Mouse (Mus musculus): ENCODE measurements around the gene Jak3. TPM values are rescaled to one million over a fixed set of nuclear protein-coding genes. Genes with fewer than 3 reads are reported as not detected.

Jak3 gene
- polyA plus RNA-seq (2014; fragmentation: Nextera tagmentation; extraction: Ambion mirVana): 4.1 and 4.5 TPM in 2 replicates

DNA sequence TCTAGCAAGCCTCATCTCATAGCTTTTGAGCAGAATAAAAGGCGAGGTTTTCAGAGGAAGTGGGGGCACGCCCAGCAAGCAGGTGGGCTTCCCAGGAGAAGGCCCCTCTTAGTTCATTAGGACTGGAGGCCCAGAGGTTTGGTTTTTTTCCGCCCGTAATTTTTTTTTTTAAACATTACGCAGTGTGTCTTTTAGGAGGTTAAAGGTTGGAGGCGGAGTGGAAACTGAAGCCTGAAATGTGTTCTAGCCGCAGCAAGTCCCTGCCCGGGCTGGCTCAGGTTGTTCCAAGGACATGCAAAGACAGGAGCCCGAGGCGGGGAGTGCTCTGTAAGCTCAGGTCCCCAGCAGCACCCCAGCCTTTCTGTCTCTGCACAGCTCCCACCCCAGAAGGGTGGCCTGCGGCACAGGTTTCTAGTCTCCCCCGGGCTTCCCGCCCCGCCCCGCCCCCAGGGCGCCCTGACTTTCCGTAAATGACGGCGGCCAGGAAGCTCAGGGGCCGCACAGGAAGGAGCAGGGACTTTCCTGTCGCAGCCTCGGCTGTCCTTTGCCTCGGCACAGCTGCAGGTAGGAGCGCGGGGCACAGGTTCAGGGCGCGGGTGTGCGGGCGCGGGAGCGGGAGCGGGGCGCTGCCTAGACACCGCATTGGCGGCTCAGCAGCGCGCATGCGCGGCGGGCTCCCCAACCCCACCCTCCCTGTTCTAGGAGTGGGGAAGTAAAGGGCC, at the start of gene Jak3:
Gene Jak3 (plus strand): TSS at position 277 of the 722 bp plus-strand sequence.
- Histone ChIP-seq H3K4me2 (ENCODE audit: low read length) (peak within 1 kb of the TSS; percentile 77), H3K27me3 (replicated peaks; ENCODE audit: control insufficient read depth, insufficient read depth, low read length) (peaks cover 42% of the 10 kb centered on the region), H3K9me3 (ENCODE audit: control insufficient read depth, low read length) (no peaks in the 10 kb centered on the region), H3K27ac (ENCODE audit: low read depth) (peak within 1 kb of the TSS; percentile 40; the same call in 1 of the 2 replicates), H3K4me3 (ENCODE audit: low read depth, low read length) (peak within 1 kb of the TSS; percentile 67), H3K9ac (ENCODE audit: low read length) (peak within 1 kb of the TSS; percentile 60), H3K4me1 (replicated peaks; ENCODE audit: control insufficient read depth, insufficient read depth, low read length) (peaks cover 8% of the 10 kb centered on the region; the same call in 1 of the 2 replicates), H3K36me3 (ENCODE audit: control insufficient read depth, insufficient read depth, low read length) (no peaks in the 10 kb centered on the region)
- WGBS: 4% methylated on average over 37 of the region's 40 CpGs
- ATAC-seq (replicated peaks; ENCODE audit: low FRiP score, low TSS enrichment, low read depth) (peak; percentile 32), DNase-seq (ENCODE audit: low spot score) (peak; percentile 89)

DNA sequence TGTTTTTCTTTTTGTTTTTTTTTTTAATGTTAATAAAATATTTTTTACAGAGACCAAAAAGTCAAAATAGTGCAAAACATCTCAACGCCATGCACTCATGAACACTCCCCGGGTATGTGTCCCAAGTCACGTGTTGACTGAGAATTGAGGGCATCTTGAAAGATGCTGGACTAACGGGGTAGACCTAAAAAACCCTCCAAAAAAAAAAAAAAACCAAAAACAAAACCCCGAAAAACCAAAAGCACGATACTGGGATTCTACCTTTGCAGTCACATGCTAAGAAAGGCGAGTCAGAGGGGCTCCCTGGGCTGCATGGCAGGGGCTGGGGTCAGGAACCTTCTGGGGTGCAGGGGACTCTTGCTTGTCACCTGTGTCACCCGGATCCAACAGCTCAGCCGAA, 49.3 kb upstream of the Jak3 start:
- 92% methylated on average over 9 of the region's 9 CpGs for WGBS
- ATAC-seq (replicated peaks; ENCODE audit: low FRiP score, low TSS enrichment, low read depth): no peak
- H3K4me1 ChIP-seq (replicated peaks; ENCODE audit: control insufficient read depth, insufficient read depth, low read length): peaks cover 26% of the 10 kb centered on the region

DNA sequence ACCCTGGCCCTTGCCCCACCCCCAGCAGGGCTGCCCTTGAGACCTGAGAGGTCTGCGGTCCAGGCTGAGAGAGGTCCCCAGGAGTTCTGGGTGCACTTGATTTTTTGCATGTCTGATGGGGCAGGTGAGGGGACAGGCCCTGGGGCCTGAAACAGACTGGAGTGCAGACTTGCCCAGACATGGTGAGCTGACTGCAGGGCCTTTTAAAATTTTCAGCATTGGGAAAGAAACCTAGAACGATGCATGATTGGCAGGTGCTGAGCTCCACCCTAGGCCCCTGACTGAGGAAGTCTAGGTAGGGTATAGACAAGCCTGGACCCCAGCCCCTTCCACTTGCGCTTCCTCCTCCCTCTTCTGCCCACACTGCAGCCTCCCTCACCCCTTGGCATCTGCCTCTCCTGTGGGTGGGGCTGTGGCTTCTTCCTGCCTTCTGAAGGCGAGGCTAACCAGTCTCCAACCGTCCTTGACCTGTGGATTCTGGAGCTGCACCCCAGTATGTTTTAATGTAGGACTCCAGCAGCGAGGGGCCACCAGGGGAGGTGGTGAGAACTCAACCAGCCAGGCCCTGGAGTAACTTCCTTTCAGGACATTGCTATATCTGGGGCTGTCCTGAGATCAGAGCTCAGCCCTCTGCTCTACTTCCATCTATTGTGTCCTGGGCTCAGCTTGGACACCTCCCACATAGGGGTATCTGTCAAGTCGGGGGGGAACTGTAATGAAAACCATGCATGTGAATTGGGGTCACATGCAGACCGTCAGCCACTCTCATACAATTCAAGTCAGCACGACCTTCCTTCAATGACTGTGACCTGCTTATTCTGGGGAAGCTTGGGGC, 48.6 kb upstream of the Jak3 start:
- DNase-seq (ENCODE audit: low spot score): no peak
- Histone ChIP-seq H3K27me3 (replicated peaks; ENCODE audit: control insufficient read depth, insufficient read depth, low read length) (peaks cover 3% of the 10 kb centered on the region; the same call in 1 of the 2 replicates), H3K27ac (ENCODE audit: low read depth) (no peak overlapping the region), H3K4me2 (ENCODE audit: low read length) (no peak overlapping the region), H3K4me1 (replicated peaks; ENCODE audit: control insufficient read depth, insufficient read depth, low read length) (peaks cover 26% of the 10 kb centered on the region), H3K36me3 (ENCODE audit: control insufficient read depth, insufficient read depth, low read length) (peaks cover 37% of the 10 kb centered on the region), H3K4me3 (ENCODE audit: low read depth, low read length) (no peak overlapping the region), H3K9ac (ENCODE audit: low read length) (no peak overlapping the region), H3K9me3 (ENCODE audit: control insufficient read depth, low read length) (peaks cover 9% of the 10 kb centered on the region)
- no peak for ATAC-seq (replicated peaks; ENCODE audit: low FRiP score, low TSS enrichment, low read depth)
- 40% methylated on average over 9 of the region's 9 CpGs for WGBS

More for the DNA sequence above, 49.3 kb upstream of the Jak3 start:
- Histone ChIP-seq H3K36me3 (ENCODE audit: control insufficient read depth, insufficient read depth, low read length) (peaks cover 44% of the 10 kb centered on the region), H3K27ac (ENCODE audit: low read depth) (no peak overlapping the region), H3K27me3 (replicated peaks; ENCODE audit: control insufficient read depth, insufficient read depth, low read length) (peaks cover 3% of the 10 kb centered on the region; the same call in 1 of the 2 replicates), H3K4me3 (ENCODE audit: low read depth, low read length) (no peak overlapping the region), H3K4me2 (ENCODE audit: low read length) (no peak overlapping the region), H3K9ac (ENCODE audit: low read length) (no peak overlapping the region), H3K9me3 (ENCODE audit: control insufficient read depth, low read length) (peaks cover 16% of the 10 kb centered on the region)
- no peak for DNase-seq (ENCODE audit: low spot score)

DNA sequence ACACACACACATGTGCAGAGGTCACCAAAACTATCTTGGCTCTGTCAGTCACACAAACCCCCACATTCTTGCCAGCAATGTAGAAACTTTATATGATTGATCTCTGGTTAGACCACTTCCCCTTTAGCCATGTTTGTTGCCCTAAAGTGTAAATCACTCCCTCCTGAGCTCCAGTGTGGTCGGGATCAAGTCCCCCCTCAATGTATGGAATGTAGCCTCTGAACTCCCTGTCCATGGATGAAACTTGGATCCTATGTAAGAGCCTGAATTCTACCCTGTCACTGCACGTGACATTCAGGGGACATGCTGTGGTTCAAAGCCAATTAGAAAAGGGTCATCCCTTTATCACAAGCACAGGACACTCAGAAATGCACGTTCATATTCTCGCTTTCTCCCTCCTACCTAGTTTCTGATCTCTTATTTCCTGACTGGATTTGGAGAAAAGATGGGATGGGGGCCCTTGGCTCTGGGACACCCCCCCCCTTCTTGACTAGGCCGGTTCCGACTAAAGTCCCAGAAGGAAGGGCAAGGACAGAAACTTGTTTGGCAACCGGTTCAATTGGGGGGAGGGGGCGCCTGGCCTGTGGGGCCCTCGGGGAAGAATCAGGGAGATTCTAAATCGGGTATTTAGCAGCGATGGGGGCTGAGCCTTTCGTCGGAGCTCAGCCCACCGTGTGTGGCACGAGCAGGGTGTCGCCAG, 47.5 kb upstream of the Jak3 start:
- Histone ChIP-seq H3K27me3 (replicated peaks; ENCODE audit: control insufficient read depth, insufficient read depth, low read length) (peaks cover 3% of the 10 kb centered on the region; the same call in 1 of the 2 replicates), H3K9ac (ENCODE audit: low read length) (peak overlapping the region; percentile 66), H3K4me1 (replicated peaks; ENCODE audit: control insufficient read depth, insufficient read depth, low read length) (peaks cover 26% of the 10 kb centered on the region), H3K4me3 (ENCODE audit: low read depth, low read length) (peak overlapping the region; percentile 51), H3K9me3 (ENCODE audit: control insufficient read depth, low read length) (no peaks in the 10 kb centered on the region), H3K36me3 (ENCODE audit: control insufficient read depth, insufficient read depth, low read length) (peaks cover 26% of the 10 kb centered on the region), H3K4me2 (ENCODE audit: low read length) (peak overlapping the region; percentile 96), H3K27ac (ENCODE audit: low read depth) (peak overlapping the region; percentile 63)
- WGBS: 5% methylated on average over 16 of the region's 16 CpGs
- ATAC-seq (replicated peaks; ENCODE audit: low FRiP score, low TSS enrichment, low read depth): no peak
- no peak for DNase-seq (ENCODE audit: low spot score)

DNA sequence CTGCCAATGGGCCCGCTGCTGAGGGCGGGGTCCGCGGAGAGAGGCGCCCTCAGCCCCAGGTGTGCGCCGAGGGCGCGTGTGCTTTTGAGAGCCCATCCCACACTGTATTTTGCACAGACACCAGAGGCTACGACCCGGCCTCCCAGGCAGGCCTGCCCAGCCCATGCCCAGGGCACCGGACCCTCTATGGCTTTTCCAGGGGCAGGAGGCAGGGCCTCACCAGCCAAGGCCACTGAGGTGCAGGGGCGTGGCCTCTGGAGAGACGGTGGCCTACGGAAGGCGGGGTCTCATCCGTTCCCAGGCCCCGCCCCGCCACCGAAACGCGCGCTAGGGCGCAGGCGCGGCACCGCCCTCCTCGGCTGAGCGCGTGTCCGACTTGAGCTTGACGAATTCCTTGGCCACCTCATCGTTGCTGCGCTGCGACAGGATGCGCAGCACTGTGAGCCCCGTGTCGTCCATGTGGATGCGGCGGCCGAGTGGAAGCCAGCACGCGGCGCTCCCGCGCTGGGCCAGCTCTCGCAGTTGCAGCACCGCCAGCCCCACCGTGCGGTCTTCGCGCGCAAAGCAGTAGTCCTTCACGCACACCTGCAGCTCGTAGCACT, 46.9 kb upstream of the Jak3 start:
- Histone ChIP-seq H3K4me1 (replicated peaks; ENCODE audit: control insufficient read depth, insufficient read depth, low read length) (peaks cover 26% of the 10 kb centered on the region), H3K36me3 (ENCODE audit: control insufficient read depth, insufficient read depth, low read length) (peaks cover 20% of the 10 kb centered on the region), H3K9me3 (ENCODE audit: control insufficient read depth, low read length) (no peaks in the 10 kb centered on the region), H3K4me2 (ENCODE audit: low read length) (peak overlapping the region; percentile 96), H3K27ac (ENCODE audit: low read depth) (peak overlapping the region; percentile 63), H3K27me3 (replicated peaks; ENCODE audit: control insufficient read depth, insufficient read depth, low read length) (peaks cover 5% of the 10 kb centered on the region; the same call in 1 of the 2 replicates), H3K4me3 (ENCODE audit: low read depth, low read length) (peak overlapping the region; percentile 51), H3K9ac (ENCODE audit: low read length) (peak overlapping the region; percentile 66)
- ATAC-seq (replicated peaks; ENCODE audit: low FRiP score, low TSS enrichment, low read depth): peak; percentile 86
- DNase-seq (ENCODE audit: low spot score): peak; percentile 96
- WGBS: under 1% methylated on average over 55 of the region's 55 CpGs

GRCm38 (mm10) chr8:71629781-71630212, 46.3 kb upstream of the Jak3 start:
- DNase-seq (ENCODE audit: low spot score): no peak
- H3K4me2 ChIP-seq (ENCODE audit: low read length): peak overlapping the region; percentile 96
- peaks cover 26% of the 10 kb centered on the region for H3K4me1 ChIP-seq (replicated peaks; ENCODE audit: control insufficient read depth, insufficient read depth, low read length)
- H3K4me3 ChIP-seq (ENCODE audit: low read depth, low read length): peak overlapping the region; percentile 51
- no peaks in the 10 kb centered on the region for H3K9me3 ChIP-seq (ENCODE audit: control insufficient read depth, low read length)
- peak; percentile 56 for ATAC-seq (replicated peaks; ENCODE audit: low FRiP score, low TSS enrichment, low read depth)
- H3K27me3 ChIP-seq (replicated peaks; ENCODE audit: control insufficient read depth, insufficient read depth, low read length): peaks cover 5% of the 10 kb centered on the region; the same call in 1 of the 2 replicates
- H3K36me3 ChIP-seq (ENCODE audit: control insufficient read depth, insufficient read depth, low read length): peaks cover 14% of the 10 kb centered on the region
- no peak overlapping the region; the same call in 1 of the 2 replicates for H3K27ac ChIP-seq (ENCODE audit: low read depth)
- 4% methylated on average over 25 of the region's 25 CpGs for WGBS
- peak overlapping the region; percentile 66 for H3K9ac ChIP-seq (ENCODE audit: low read length)

DNA sequence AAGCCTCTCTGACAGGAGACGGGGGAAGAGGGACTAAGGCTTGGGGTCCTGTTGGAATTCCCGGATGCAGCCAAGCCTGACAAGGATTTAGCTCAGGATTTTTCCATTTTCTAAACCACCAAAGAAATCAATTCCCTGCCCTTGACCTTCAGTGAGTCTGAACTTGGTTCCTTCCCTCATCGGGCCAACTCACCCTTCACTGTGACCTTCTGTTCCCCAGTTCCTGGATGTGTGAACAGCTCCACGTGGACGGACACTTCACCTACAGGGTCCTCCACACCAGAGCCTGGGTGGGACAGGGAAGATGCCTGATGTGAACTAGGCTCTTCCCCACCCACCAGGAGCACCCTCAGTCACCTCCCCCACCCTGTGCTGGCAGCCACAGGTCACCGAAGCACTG, 45.3 kb upstream of the Jak3 start:
- no peak overlapping the region for H3K27ac ChIP-seq (ENCODE audit: low read depth)
- H3K9me3 ChIP-seq (ENCODE audit: control insufficient read depth, low read length): no peaks in the 10 kb centered on the region
- peaks cover 5% of the 10 kb centered on the region; the same call in 1 of the 2 replicates for H3K27me3 ChIP-seq (replicated peaks; ENCODE audit: control insufficient read depth, insufficient read depth, low read length)
- H3K9ac ChIP-seq (ENCODE audit: low read length): no peak overlapping the region
- H3K4me2 ChIP-seq (ENCODE audit: low read length): no peak overlapping the region
- peaks cover 26% of the 10 kb centered on the region for H3K4me1 ChIP-seq (replicated peaks; ENCODE audit: control insufficient read depth, insufficient read depth, low read length)
- ATAC-seq (replicated peaks; ENCODE audit: low FRiP score, low TSS enrichment, low read depth) (no peak), DNase-seq (ENCODE audit: low spot score) (no peak)
- H3K36me3 ChIP-seq (ENCODE audit: control insufficient read depth, insufficient read depth, low read length): 0 out of 2 replicates have a peak, but pooled peaks cover 9% of the 10 kb centered on the region
- 82% methylated on average over 6 of the region's 6 CpGs for WGBS
- no peak overlapping the region for H3K4me3 ChIP-seq (ENCODE audit: low read depth, low read length)

GRCm38 (mm10) chr8:71631897-71632296, 44.2 kb upstream of the Jak3 start:
- no peak for DNase-seq (ENCODE audit: low spot score)
- H3K4me2 ChIP-seq (ENCODE audit: low read length): no peak overlapping the region
- H3K9ac ChIP-seq (ENCODE audit: low read length): no peak overlapping the region
- peaks cover 26% of the 10 kb centered on the region for H3K4me1 ChIP-seq (replicated peaks; ENCODE audit: control insufficient read depth, insufficient read depth, low read length)
- ATAC-seq (replicated peaks; ENCODE audit: low FRiP score, low TSS enrichment, low read depth): no peak
- no peak overlapping the region for H3K27ac ChIP-seq (ENCODE audit: low read depth)
- WGBS: 63% methylated on average over 2 of the region's 2 CpGs
- peaks cover 5% of the 10 kb centered on the region; the same call in 1 of the 2 replicates for H3K27me3 ChIP-seq (replicated peaks; ENCODE audit: control insufficient read depth, insufficient read depth, low read length)
- no peak overlapping the region for H3K4me3 ChIP-seq (ENCODE audit: low read depth, low read length)
- no peaks in the 10 kb centered on the region for H3K36me3 ChIP-seq (ENCODE audit: control insufficient read depth, insufficient read depth, low read length)
- no peaks in the 10 kb centered on the region for H3K9me3 ChIP-seq (ENCODE audit: control insufficient read depth, low read length)

All from intestine, embryonic 14.5 days (tissue).